Mouse (Mus musculus): ENCODE results near the gene Slc35e2.
"Not testable (repeated sequence)": the region's sequence is repeated elsewhere in the genome, so short reads cannot be mapped to it uniquely, and the experiment has no call there.

Slc35e2 gene

GRCm38 (mm10) chr4:155669598-155670075, 68.4 kb downstream of the Slc35e2 start:
- no peak for DNase-seq (ENCODE audit: low read depth)

- not testable (repeated sequence) for DNase-seq (ENCODE audit: low read depth)
Observed at GRCm38 (mm10) chr4:155670236-155670635, 69.0 kb downstream of the Slc35e2 start.

GRCm38 (mm10) chr4:155672082-155672481, 70.9 kb downstream of the Slc35e2 start:
- DNase-seq (ENCODE audit: low read depth): no peak
